Mouse (Mus musculus) yolk sac, embryonic 10.5 days (tissue): ENCODE data around the gene Gbp9.
"Not testable (repeated sequence)": the region's sequence is repeated elsewhere in the genome, so short reads cannot be mapped to it uniquely, and the experiment has no call there.

Experiments
- DNase-seq: peaks from one replicate; pipeline ENCODE4 v3.0.0-alpha.2; 2017; ENCODE audit warnings: low spot score

The Gbp9 gene

DNA sequence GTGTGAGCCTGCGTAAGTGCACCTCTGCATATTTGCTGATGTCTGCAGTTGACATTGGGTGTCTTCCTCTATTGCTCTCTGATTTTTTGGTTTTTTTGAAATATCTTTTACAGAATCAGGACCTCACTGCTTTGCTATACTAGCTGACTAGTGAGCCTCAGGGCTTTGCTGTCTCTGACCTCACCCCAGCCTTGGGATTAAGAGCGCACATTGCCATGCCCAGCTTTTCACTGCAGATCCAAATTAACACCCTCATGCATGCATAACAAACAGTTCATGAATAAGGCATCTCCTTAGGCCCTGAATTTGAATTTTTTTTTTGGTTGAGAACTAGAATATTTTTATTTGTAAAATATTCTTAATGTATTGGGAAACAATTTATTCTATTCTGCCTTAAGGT, 84.1 kb downstream of the Gbp9 start:
- DNase-seq, result no peak

DNA sequence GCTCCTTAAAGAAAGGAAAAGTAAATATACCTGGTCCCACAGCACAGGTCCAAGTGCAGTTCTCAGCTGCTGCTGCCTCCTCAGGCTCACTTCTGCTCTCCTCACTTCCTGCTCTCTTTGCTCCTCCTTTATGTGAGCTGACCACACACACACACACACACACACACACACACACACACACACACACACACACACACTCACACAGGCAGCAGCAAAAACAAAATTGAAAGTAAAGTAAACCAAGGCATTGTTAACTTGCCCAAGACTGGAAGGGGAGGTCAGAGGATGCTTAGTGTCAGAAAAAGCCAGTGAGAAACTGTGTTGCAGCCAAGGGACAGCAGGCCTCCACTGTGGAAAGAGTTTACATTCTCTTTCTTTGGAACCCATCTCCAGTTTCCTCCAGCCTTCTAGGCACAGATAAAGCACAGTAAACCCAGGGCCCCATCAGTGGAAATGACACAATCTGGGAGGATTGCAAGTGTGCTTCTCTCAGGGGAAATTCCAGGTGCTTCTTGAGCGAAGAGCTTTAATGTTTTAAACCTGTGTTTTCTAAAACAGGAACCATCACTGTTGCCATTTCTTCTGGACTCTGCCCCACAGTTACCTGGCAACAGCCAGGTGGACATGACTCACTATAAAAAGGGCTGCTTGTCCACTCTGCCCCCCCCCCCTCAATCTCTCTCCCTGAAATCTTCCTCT, 85.7 kb downstream of the Gbp9 start:
- not testable (repeated sequence) for DNase-seq

- no peak for DNase-seq
Observed at GRCm38 (mm10) chr5:105032362-105032761, 107.0 kb downstream of the Gbp9 start.
